Mouse (Mus musculus): ENCODE measurements at regions not wholly inside any gene's neighbourhood (a gene's known extent, or its start where the extent isn't known, plus 50 kb on each side); places are given as distances from the start of the nearest gene placed in this dataset.

GRCm38 (mm10) chr16:55039777-55040176 lies 258.0 kb downstream of the Zpld1 start:
- Histone ChIP-seq H3K27me3 (ENCODE audit: control insufficient read depth, insufficient read depth, low read length) (no peaks in the 10 kb centered on the region), H3K4me1 (ENCODE audit: control insufficient read depth, insufficient read depth, low read length) (no peaks in the 10 kb centered on the region), H3K9ac (replicated peaks; ENCODE audit: low read depth, low read length) (no peak overlapping the region), H3K4me2 (ENCODE audit: low read depth, low read length) (no peak overlapping the region), H3K36me3 (ENCODE audit: control insufficient read depth, insufficient read depth, low read length) (no peaks in the 10 kb centered on the region), H3K4me3 (ENCODE audit: low read depth, low read length) (no peak overlapping the region), H3K27ac (ENCODE audit: low read depth, low read length) (no peak overlapping the region), H3K9me3 (ENCODE audit: control insufficient read depth, low read length) (no peaks in the 10 kb centered on the region)
- 96% methylated on average over 6 of the region's 6 CpGs for WGBS
- no peak for ATAC-seq (ENCODE audit: low read depth)

- Histone ChIP-seq H3K9me3 (ENCODE audit: control insufficient read depth, low read length) (no peaks in the 10 kb centered on the region), H3K4me3 (ENCODE audit: low read depth, low read length) (no peak overlapping the region), H3K27ac (ENCODE audit: low read depth, low read length) (no peak overlapping the region), H3K4me1 (ENCODE audit: control insufficient read depth, insufficient read depth, low read length) (no peaks in the 10 kb centered on the region), H3K4me2 (ENCODE audit: low read depth, low read length) (no peak overlapping the region), H3K9ac (replicated peaks; ENCODE audit: low read depth, low read length) (no peak overlapping the region), H3K27me3 (ENCODE audit: control insufficient read depth, insufficient read depth, low read length) (no peaks in the 10 kb centered on the region), H3K36me3 (ENCODE audit: control insufficient read depth, insufficient read depth, low read length) (no peaks in the 10 kb centered on the region)
- 88% methylated on average over 2 of the region's 2 CpGs for WGBS
- no peak for ATAC-seq (ENCODE audit: low read depth)
Measured at GRCm38 (mm10) chr16:55001661-55002289, 296.0 kb downstream of the Zpld1 start.

GRCm38 (mm10) chr16:54991595-54992240 lies 306.1 kb downstream of the Zpld1 start:
- ATAC-seq (ENCODE audit: low read depth), result no peak
- Histone ChIP-seq H3K36me3 (ENCODE audit: control insufficient read depth, insufficient read depth, low read length) (no peaks in the 10 kb centered on the region), H3K27ac (ENCODE audit: low read depth, low read length) (no peak overlapping the region), H3K9ac (replicated peaks; ENCODE audit: low read depth, low read length) (no peak overlapping the region), H3K4me2 (ENCODE audit: low read depth, low read length) (no peak overlapping the region), H3K9me3 (ENCODE audit: control insufficient read depth, low read length) (no peaks in the 10 kb centered on the region; the same call in 1 of the 2 replicates), H3K4me3 (ENCODE audit: low read depth, low read length) (no peak overlapping the region), H3K27me3 (ENCODE audit: control insufficient read depth, insufficient read depth, low read length) (no peaks in the 10 kb centered on the region), H3K4me1 (ENCODE audit: control insufficient read depth, insufficient read depth, low read length) (no peaks in the 10 kb centered on the region)
- WGBS, result 42% methylated on average over 4 of the region's 4 CpGs

DNA sequence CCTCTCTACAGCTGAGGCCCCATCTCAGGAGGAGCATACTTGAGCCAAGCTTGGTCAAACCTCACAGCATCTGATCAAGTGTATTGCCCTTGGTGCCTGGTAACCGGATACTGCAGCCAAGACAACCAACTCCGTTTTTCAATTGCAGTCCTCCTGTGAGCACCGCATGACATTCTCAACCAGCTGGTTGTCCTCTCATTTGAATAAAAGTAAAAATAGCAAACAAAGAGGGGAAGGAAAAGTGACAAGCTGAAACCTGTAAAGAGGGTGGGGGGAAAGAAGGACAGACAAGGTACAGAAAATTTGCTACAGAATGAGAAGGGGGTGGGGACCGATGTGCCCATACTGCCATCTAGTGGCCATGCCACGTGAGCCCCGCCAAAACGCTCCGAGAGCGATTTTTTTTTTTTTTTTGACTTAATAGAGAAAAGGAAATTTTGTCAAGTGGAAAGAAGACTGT lies 314.0 kb downstream of the Zpld1 start:
- Histone ChIP-seq H3K36me3 (ENCODE audit: control insufficient read depth, insufficient read depth, low read length) (no peaks in the 10 kb centered on the region), H3K4me1 (ENCODE audit: control insufficient read depth, insufficient read depth, low read length) (no peaks in the 10 kb centered on the region), H3K4me3 (ENCODE audit: low read depth, low read length) (no peak overlapping the region), H3K9ac (replicated peaks; ENCODE audit: low read depth, low read length) (no peak overlapping the region), H3K4me2 (ENCODE audit: low read depth, low read length) (peak overlapping the region; percentile 25; the same call in 1 of the 2 replicates), H3K27ac (ENCODE audit: low read depth, low read length) (no peak overlapping the region), H3K27me3 (ENCODE audit: control insufficient read depth, insufficient read depth, low read length) (no peaks in the 10 kb centered on the region), H3K9me3 (ENCODE audit: control insufficient read depth, low read length) (no peaks in the 10 kb centered on the region)
- ATAC-seq (ENCODE audit: low read depth), result peak; percentile 81; the same call in 1 of the 2 replicates
- WGBS, result 2% methylated on average over 9 of the region's 9 CpGs

GRCm38 (mm10) chr16:54970356-54970755 lies 327.4 kb downstream of the Zpld1 start:
- WGBS, result 87% methylated on average over 6 of the region's 6 CpGs
- Histone ChIP-seq H3K4me3 (ENCODE audit: low read depth, low read length) (no peak overlapping the region), H3K27me3 (ENCODE audit: control insufficient read depth, insufficient read depth, low read length) (no peaks in the 10 kb centered on the region), H3K4me2 (ENCODE audit: low read depth, low read length) (no peak overlapping the region), H3K36me3 (ENCODE audit: control insufficient read depth, insufficient read depth, low read length) (no peaks in the 10 kb centered on the region), H3K4me1 (ENCODE audit: control insufficient read depth, insufficient read depth, low read length) (no peaks in the 10 kb centered on the region), H3K27ac (ENCODE audit: low read depth, low read length) (no peak overlapping the region), H3K9me3 (ENCODE audit: control insufficient read depth, low read length) (no peaks in the 10 kb centered on the region), H3K9ac (replicated peaks; ENCODE audit: low read depth, low read length) (no peak overlapping the region)
- no peak for ATAC-seq (ENCODE audit: low read depth)

- H3K9ac ChIP-seq (replicated peaks; ENCODE audit: low read depth, low read length), result no peak overlapping the region
- no peak for ATAC-seq (ENCODE audit: low read depth)
- WGBS, result 56% methylated on average over 7 of the region's 7 CpGs
- H3K4me3 ChIP-seq (ENCODE audit: low read depth, low read length), result no peak overlapping the region
- no peaks in the 10 kb centered on the region for H3K27me3 ChIP-seq (ENCODE audit: control insufficient read depth, insufficient read depth, low read length)
- no peaks in the 10 kb centered on the region for H3K36me3 ChIP-seq (ENCODE audit: control insufficient read depth, insufficient read depth, low read length)
- no peaks in the 10 kb centered on the region for H3K4me1 ChIP-seq (ENCODE audit: control insufficient read depth, insufficient read depth, low read length)
- no peak overlapping the region for H3K27ac ChIP-seq (ENCODE audit: low read depth, low read length)
- no peaks in the 10 kb centered on the region for H3K9me3 ChIP-seq (ENCODE audit: control insufficient read depth, low read length)
- no peak overlapping the region for H3K4me2 ChIP-seq (ENCODE audit: low read depth, low read length)
Measured at GRCm38 (mm10) chr16:54943808-54944315, 353.9 kb downstream of the Zpld1 start.

- Histone ChIP-seq H3K4me1 (ENCODE audit: control insufficient read depth, insufficient read depth, low read length) (0 out of 2 replicates have a peak, but pooled peaks cover 3% of the 10 kb centered on the region), H3K4me2 (ENCODE audit: low read depth, low read length) (no peak overlapping the region), H3K27me3 (ENCODE audit: control insufficient read depth, insufficient read depth, low read length) (no peaks in the 10 kb centered on the region), H3K9ac (replicated peaks; ENCODE audit: low read depth, low read length) (no peak overlapping the region), H3K4me3 (ENCODE audit: low read depth, low read length) (no peak overlapping the region), H3K36me3 (ENCODE audit: control insufficient read depth, insufficient read depth, low read length) (no peaks in the 10 kb centered on the region), H3K9me3 (ENCODE audit: control insufficient read depth, low read length) (no peaks in the 10 kb centered on the region), H3K27ac (ENCODE audit: low read depth, low read length) (no peak overlapping the region)
- WGBS, result 65% methylated on average over 3 of the region's 3 CpGs
- ATAC-seq (ENCODE audit: low read depth), result peak; percentile 21; the same call in 1 of the 2 replicates
Measured at GRCm38 (mm10) chr16:54928259-54928658, 369.5 kb downstream of the Zpld1 start.

DNA sequence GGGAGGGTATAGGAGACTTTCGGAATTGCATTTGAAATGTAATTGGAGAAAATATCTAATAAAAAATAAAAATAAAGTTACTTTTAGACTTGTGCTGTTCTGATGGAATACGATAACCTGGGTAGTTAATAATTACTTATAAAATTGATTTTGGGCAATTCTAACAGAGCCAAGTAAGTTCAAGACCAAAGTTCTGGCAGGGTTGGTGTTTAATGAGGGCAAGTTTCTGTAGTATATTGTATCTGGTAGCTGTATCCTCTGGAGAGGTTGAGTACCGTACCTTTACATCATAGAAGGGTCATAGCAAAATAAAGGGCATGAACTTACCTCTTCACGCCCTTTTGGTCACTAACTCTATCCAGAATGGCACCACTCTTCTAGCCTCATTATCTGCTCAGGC lies 394.9 kb downstream of the Zpld1 start:
- H3K4me1 ChIP-seq (ENCODE audit: control insufficient read depth, insufficient read depth, low read length), result no peaks in the 10 kb centered on the region
- no peak for ATAC-seq (ENCODE audit: low read depth)
- H3K9me3 ChIP-seq (ENCODE audit: control insufficient read depth, low read length), result no peaks in the 10 kb centered on the region
- H3K9ac ChIP-seq (replicated peaks; ENCODE audit: low read depth, low read length), result no peak overlapping the region
- H3K27me3 ChIP-seq (ENCODE audit: control insufficient read depth, insufficient read depth, low read length), result no peaks in the 10 kb centered on the region
- H3K36me3 ChIP-seq (ENCODE audit: control insufficient read depth, insufficient read depth, low read length), result no peaks in the 10 kb centered on the region
- WGBS, result 97% methylated on average over 4 of the region's 4 CpGs
- H3K27ac ChIP-seq (ENCODE audit: low read depth, low read length), result no peak overlapping the region
- no peak overlapping the region for H3K4me3 ChIP-seq (ENCODE audit: low read depth, low read length)
- no peak overlapping the region for H3K4me2 ChIP-seq (ENCODE audit: low read depth, low read length)

GRCm38 (mm10) chr16:54901461-54901860 lies 396.3 kb downstream of the Zpld1 start:
- ATAC-seq (ENCODE audit: low read depth), result no peak
- Histone ChIP-seq H3K9ac (replicated peaks; ENCODE audit: low read depth, low read length) (no peak overlapping the region), H3K4me3 (ENCODE audit: low read depth, low read length) (no peak overlapping the region), H3K27me3 (ENCODE audit: control insufficient read depth, insufficient read depth, low read length) (no peaks in the 10 kb centered on the region), H3K36me3 (ENCODE audit: control insufficient read depth, insufficient read depth, low read length) (no peaks in the 10 kb centered on the region), H3K4me2 (ENCODE audit: low read depth, low read length) (no peak overlapping the region), H3K4me1 (ENCODE audit: control insufficient read depth, insufficient read depth, low read length) (no peaks in the 10 kb centered on the region), H3K9me3 (ENCODE audit: control insufficient read depth, low read length) (no peaks in the 10 kb centered on the region), H3K27ac (ENCODE audit: low read depth, low read length) (no peak overlapping the region)
- 86% methylated on average over 1 of the region's 1 CpGs for WGBS
